Mouse (Mus musculus): ENCODE measurements around the gene Ifnar1.

DNA sequence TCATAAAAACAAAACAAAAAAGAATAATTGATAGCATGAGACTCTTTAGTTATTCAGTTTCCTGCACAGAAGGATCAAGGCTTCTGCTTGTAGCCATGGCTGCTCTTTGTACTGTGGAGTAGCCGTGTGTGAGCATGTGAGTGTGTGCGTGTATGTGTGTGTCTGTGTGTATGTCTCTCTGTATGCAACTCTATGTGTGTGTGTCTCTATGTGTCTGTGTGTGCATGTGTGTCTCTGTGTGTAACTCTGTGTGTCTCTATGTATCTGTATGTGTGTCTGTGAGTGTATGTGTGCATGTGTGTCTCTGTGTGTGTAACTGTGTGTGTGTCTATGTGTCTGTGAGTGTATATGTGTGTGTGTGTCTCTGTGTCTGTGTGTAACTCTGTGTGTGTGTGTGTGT is 64.0 kb downstream of the Ifnar1 start:
- no peak for TF ChIP-seq CTCF (IDR thresholded peaks at IDR 0.05; ENCODE audit: low read depth)
- no peak for TF ChIP-seq EP300 (IDR thresholded peaks at IDR 0.05; ENCODE audit: low read depth)

All from liver, embryonic 14.5 days (tissue).